8 mouse cellular contexts compared by ENCODE assay signal in genomic region chr13:40731179-40731841, GRCm38 (mm10). TPM values are rescaled to one million over a fixed set of nuclear protein-coding genes. Genes with fewer than 3 reads are reported as not detected.
DNase-seq lines count a peak whose midpoint lies in the region; ATAC-seq and TF ChIP-seq lines count a peak whose summit lies in the region.

No protein-coding gene starts in this region.

- ATAC-seq in embryonic facial prominence, embryonic 12.5 days (ENCODE audit: insufficient number of reproducible peaks, insufficient read depth, low FRiP score, low TSS enrichment), result peak; percentile 57; the same call in 1 of the 2 replicates
- ATAC-seq in hindbrain, embryonic 12.5 days (ENCODE audit: low FRiP score), result peak; percentile 52
- no peak for ATAC-seq in liver, embryonic 15.5 days (ENCODE audit: insufficient read depth)

- peaks cover 3% of the 10 kb centered on the region; the same call in 1 of the 2 replicates for H3K4me1 ChIP-seq in spleen, adult 2 months (ENCODE audit: control insufficient read depth, insufficient read depth, insufficient read length)
- 0 out of 2 replicates have a peak, but pooled peaks cover 6% of the 10 kb centered on the region for H3K4me1 ChIP-seq in embryonic facial prominence, embryonic 12.5 days
- peaks cover 21% of the 10 kb centered on the region for H3K4me1 ChIP-seq in hindbrain, embryonic 12.5 days
- peaks cover 11% of the 10 kb centered on the region for H3K4me1 ChIP-seq in liver, embryonic 15.5 days (replicated peaks)
- H3K4me1 ChIP-seq in olfactory bulb, adult 2 months (ENCODE audit: control insufficient read depth, insufficient read depth, low read length), result peaks cover 22% of the 10 kb centered on the region

- no peak for TF ChIP-seq POLR2A in spleen, adult 2 months (IDR thresholded peaks at IDR 0.05; ENCODE audit: low read depth, low read length)
- no peak for TF ChIP-seq POLR2A in olfactory bulb, adult 2 months (IDR thresholded peaks at IDR 0.05; ENCODE audit: insufficient read depth, low read depth, low read length)

- TF ChIP-seq CTCF in spleen, adult 2 months (IDR thresholded peaks at IDR 0.05; ENCODE audit: extremely low read depth, insufficient read depth, insufficient read length, insufficient replicate concordance), result no peak
- no peak; the same call in 1 of the 2 replicates for TF ChIP-seq CTCF in olfactory bulb, adult 2 months (IDR thresholded peaks at IDR 0.05; ENCODE audit: insufficient read depth, low read depth, low read length)

- H3K4me3 ChIP-seq in spleen, adult 2 months (ENCODE audit: extremely low read depth, insufficient read depth, insufficient read length), result peak overlapping the region; percentile 75
- peak overlapping the region; percentile 53 for H3K4me3 ChIP-seq in embryonic facial prominence, embryonic 12.5 days
- peak overlapping the region; percentile 44 for H3K4me3 ChIP-seq in hindbrain, embryonic 12.5 days
- peak overlapping the region; percentile 49 for H3K4me3 ChIP-seq in liver, embryonic 15.5 days (replicated peaks)
- H3K4me3 ChIP-seq in olfactory bulb, adult 2 months (ENCODE audit: insufficient read depth, low read depth, low read length), result peak overlapping the region; percentile 21

- 2% methylated on average over 67 of the region's 74 CpGs for WGBS in spleen, adult 2 months
- under 1% methylated on average over 52 of the region's 74 CpGs for WGBS in embryonic facial prominence, embryonic 12.5 days
- WGBS in hindbrain, embryonic 12.5 days, result 0% methylated on average over 55 of the region's 74 CpGs
- WGBS in liver, embryonic 15.5 days (ENCODE audit: insufficient replicate concordance), result under 1% methylated on average over 66 of the region's 74 CpGs
- 1% methylated on average over 73 of the region's 74 CpGs for WGBS in olfactory bulb, adult 2 months

- H3K4me2 ChIP-seq in embryonic facial prominence, embryonic 12.5 days (replicated peaks), result peak overlapping the region; percentile 69
- H3K4me2 ChIP-seq in hindbrain, embryonic 12.5 days (replicated peaks), result peak overlapping the region; percentile 57
- peak overlapping the region; percentile 61 for H3K4me2 ChIP-seq in liver, embryonic 15.5 days

- peak overlapping the region; percentile 77 for H3K9ac ChIP-seq in embryonic facial prominence, embryonic 12.5 days
- H3K9ac ChIP-seq in hindbrain, embryonic 12.5 days, result peak overlapping the region; percentile 71
- no peak overlapping the region for H3K9ac ChIP-seq in liver, embryonic 15.5 days

- DNase-seq in spleen, adult 2 months (ENCODE audit: low read depth in 1 of 2, low spot score in 2 of 2), result no peak
- no peak for DNase-seq in spleen, adult 12 weeks (ENCODE audit: low spot score)
- no peak for DNase-seq in ovary, postnatal 14 days (ENCODE audit: low spot score)
- DNase-seq in cerebellum, adult 8-10 months, result no peak

- peaks cover 69% of the 10 kb centered on the region for H3K27me3 ChIP-seq in spleen, adult 2 months (ENCODE audit: control insufficient read depth, insufficient read depth, low read length)
- peaks cover 58% of the 10 kb centered on the region for H3K27me3 ChIP-seq in embryonic facial prominence, embryonic 12.5 days
- H3K27me3 ChIP-seq in hindbrain, embryonic 12.5 days, result peaks cover 71% of the 10 kb centered on the region
- peaks cover 98% of the 10 kb centered on the region for H3K27me3 ChIP-seq in liver, embryonic 15.5 days

- H3K36me3 ChIP-seq in spleen, adult 2 months (ENCODE audit: control insufficient read depth, insufficient read depth, low read length), result no peaks in the 10 kb centered on the region
- no peaks in the 10 kb centered on the region for H3K36me3 ChIP-seq in embryonic facial prominence, embryonic 12.5 days
- H3K36me3 ChIP-seq in hindbrain, embryonic 12.5 days, result no peaks in the 10 kb centered on the region
- H3K36me3 ChIP-seq in liver, embryonic 15.5 days (replicated peaks), result no peaks in the 10 kb centered on the region

- H3K27ac ChIP-seq in spleen, adult 2 months (ENCODE audit: insufficient read depth, low read length), result no peak overlapping the region
- H3K27ac ChIP-seq in embryonic facial prominence, embryonic 12.5 days, result peak overlapping the region; percentile 91
- peak overlapping the region; percentile 94 for H3K27ac ChIP-seq in hindbrain, embryonic 12.5 days
- no peak overlapping the region for H3K27ac ChIP-seq in liver, embryonic 15.5 days (replicated peaks)
- H3K27ac ChIP-seq in olfactory bulb, adult 2 months (ENCODE audit: insufficient read depth, low read depth, low read length), result no peak overlapping the region

- no peaks in the 10 kb centered on the region for H3K9me3 ChIP-seq in embryonic facial prominence, embryonic 12.5 days
- no peaks in the 10 kb centered on the region for H3K9me3 ChIP-seq in hindbrain, embryonic 12.5 days (replicated peaks)
- no peaks in the 10 kb centered on the region for H3K9me3 ChIP-seq in liver, embryonic 15.5 days (replicated peaks)

RNA-seq across cellular contexts. Expression of gene Tfap2a, which starts 6.9 kb away (rescaled TPM):
- polyA plus RNA-seq in spleen, adult 2 months (2012; rRNA removed), result 0.14 and 0.19 TPM in 2 replicates
- polyA plus RNA-seq in embryonic facial prominence, embryonic 12.5 days (2016; fragmentation: Nextera tagmentation; extraction: Ambion mirVana), result 8.5 and 9.5 TPM in 2 replicates
- polyA plus RNA-seq in hindbrain, embryonic 12.5 days (2016; fragmentation: Nextera tagmentation; extraction: Ambion mirVana), result 20.5 and 21.1 TPM in 2 replicates
- not detected in 2 replicates for polyA plus RNA-seq in liver, embryonic 15.5 days (2015; fragmentation: Nextera tagmentation; extraction: Ambion mirVana)
- not detected in 2 replicates for polyA plus RNA-seq in olfactory bulb, adult 2 months (2012; ENCODE audit: insufficient read depth, insufficient read length, low replicate concordance, missing spikeins)

Comparison
In these comparisons a context has a peak if more than half of its experiments do, and no peak if none do; other contexts are left out.
1. H3K27ac ChIP-seq: peak in embryonic facial prominence, embryonic 12.5 days (single experiment) and hindbrain, embryonic 12.5 days (single experiment); none in spleen, adult 2 months (single experiment), liver, embryonic 15.5 days (single experiment) and olfactory bulb, adult 2 months (single experiment).
2. H3K4me3 ChIP-seq: peak in every context shown above with its lines; median percentile 75 in spleen, adult 2 months; 53 in embryonic facial prominence, embryonic 12.5 days; 49 in liver, embryonic 15.5 days; 44 in hindbrain, embryonic 12.5 days; 21 in olfactory bulb, adult 2 months.
3. Peak in every context shown above with its lines, with median percentiles within 50 percentile points of each other: H3K4me2 ChIP-seq.